Mouse (Mus musculus): ENCODE measurements around the gene Gpr4. TPM values are rescaled to one million over a fixed set of nuclear protein-coding genes. Genes with fewer than 3 reads are reported as not detected.

The Gpr4 gene
- polyA plus RNA-seq, 1 experiment from 2014 or later, result 1.8 TPM

GRCm38 (mm10) chr7:19222875-19223274, 10.5 kb downstream of the Gpr4 start:
- Histone ChIP-seq H3K27me3 (ENCODE audit: control insufficient read depth, insufficient read depth, low read length) (no peaks in the 10 kb centered on the region), H3K9ac (replicated peaks; ENCODE audit: low read length) (no peak overlapping the region), H3K4me2 (ENCODE audit: low read depth, low read length) (no peak overlapping the region), H3K36me3 (replicated peaks; ENCODE audit: control insufficient read depth, insufficient read depth, low read depth, low read length) (no peaks in the 10 kb centered on the region), H3K4me3 (ENCODE audit: low read depth, low read length) (no peak overlapping the region), H3K27ac (replicated peaks; ENCODE audit: low read depth, low read length) (no peak overlapping the region), H3K4me1 (ENCODE audit: control insufficient read depth, insufficient read depth, low read length) (no peaks in the 10 kb centered on the region), H3K9me3 (replicated peaks; ENCODE audit: control insufficient read depth, low read length) (no peaks in the 10 kb centered on the region)
- 92% methylated on average over 14 of the region's 14 CpGs for WGBS
- no peak for DNase-seq (ENCODE audit: low spot score)
- ATAC-seq (replicated peaks; ENCODE audit: insufficient number of reproducible peaks, low FRiP score, low TSS enrichment, low read depth), result no peak

DNA sequence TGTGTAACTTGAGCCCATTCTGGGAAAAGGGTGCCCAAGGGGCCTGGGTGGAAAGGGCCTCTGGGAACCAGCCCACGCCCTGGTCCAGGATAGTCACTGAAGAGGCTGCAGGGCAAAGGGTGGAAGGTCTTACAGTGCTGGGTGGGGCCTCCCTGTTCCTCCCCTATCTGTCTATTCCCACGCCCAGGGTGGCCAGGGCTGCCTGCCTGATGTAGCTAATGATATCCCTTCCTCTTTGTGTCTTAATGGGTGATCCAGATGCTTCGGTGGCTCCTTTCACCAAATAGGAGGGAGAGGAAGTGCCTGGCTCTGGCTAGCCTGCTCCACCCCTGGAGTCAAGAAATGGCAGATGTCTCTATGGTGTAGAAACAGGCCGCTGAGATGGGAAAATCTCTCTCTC, 12.6 kb downstream of the Gpr4 start:
- DNase-seq (ENCODE audit: low spot score), result no peak
- Histone ChIP-seq H3K27ac (replicated peaks; ENCODE audit: low read depth, low read length) (no peak overlapping the region), H3K4me3 (ENCODE audit: low read depth, low read length) (no peak overlapping the region), H3K9me3 (replicated peaks; ENCODE audit: control insufficient read depth, low read length) (no peaks in the 10 kb centered on the region), H3K9ac (replicated peaks; ENCODE audit: low read length) (no peak overlapping the region), H3K4me2 (ENCODE audit: low read depth, low read length) (no peak overlapping the region), H3K36me3 (replicated peaks; ENCODE audit: control insufficient read depth, insufficient read depth, low read depth, low read length) (no peaks in the 10 kb centered on the region), H3K27me3 (ENCODE audit: control insufficient read depth, insufficient read depth, low read length) (no peaks in the 10 kb centered on the region), H3K4me1 (ENCODE audit: control insufficient read depth, insufficient read depth, low read length) (no peaks in the 10 kb centered on the region)
- no peak for ATAC-seq (replicated peaks; ENCODE audit: insufficient number of reproducible peaks, low FRiP score, low TSS enrichment, low read depth)
- WGBS, result 80% methylated on average over 4 of the region's 4 CpGs

GRCm38 (mm10) chr7:19226817-19227797, 14.8 kb downstream of the Gpr4 start:
- H3K9me3 ChIP-seq (replicated peaks; ENCODE audit: control insufficient read depth, low read length), result no peaks in the 10 kb centered on the region
- no peaks in the 10 kb centered on the region for H3K36me3 ChIP-seq (replicated peaks; ENCODE audit: control insufficient read depth, insufficient read depth, low read depth, low read length)
- 20% methylated on average over 20 of the region's 20 CpGs for WGBS
- DNase-seq (ENCODE audit: low spot score), result peak; percentile 49
- H3K4me3 ChIP-seq (ENCODE audit: low read depth, low read length), result peak overlapping the region; percentile 65
- peak overlapping the region; percentile 22 for H3K27ac ChIP-seq (replicated peaks; ENCODE audit: low read depth, low read length)
- ATAC-seq (replicated peaks; ENCODE audit: insufficient number of reproducible peaks, low FRiP score, low TSS enrichment, low read depth), result peak; percentile 20
- H3K4me1 ChIP-seq (ENCODE audit: control insufficient read depth, insufficient read depth, low read length), result no peaks in the 10 kb centered on the region
- no peaks in the 10 kb centered on the region for H3K27me3 ChIP-seq (ENCODE audit: control insufficient read depth, insufficient read depth, low read length)
- H3K4me2 ChIP-seq (ENCODE audit: low read depth, low read length), result peak overlapping the region; percentile 54
- H3K9ac ChIP-seq (replicated peaks; ENCODE audit: low read length), result peak overlapping the region; percentile 54

GRCm38 (mm10) chr7:19227883-19228792, 15.8 kb downstream of the Gpr4 start, which contains the start of gene Opa3:
TSS of gene Opa3 (plus strand) at chr7:19228334.
- Histone ChIP-seq H3K9me3 (replicated peaks; ENCODE audit: control insufficient read depth, low read length) (no peaks in the 10 kb centered on the region), H3K4me2 (ENCODE audit: low read depth, low read length) (peak within 1 kb of the TSS; percentile 83), H3K9ac (replicated peaks; ENCODE audit: low read length) (peak within 1 kb of the TSS; percentile 77), H3K27ac (replicated peaks; ENCODE audit: low read depth, low read length) (peak within 1 kb of the TSS; percentile 96), H3K27me3 (ENCODE audit: control insufficient read depth, insufficient read depth, low read length) (no peaks in the 10 kb centered on the region), H3K36me3 (replicated peaks; ENCODE audit: control insufficient read depth, insufficient read depth, low read depth, low read length) (no peaks in the 10 kb centered on the region), H3K4me1 (ENCODE audit: control insufficient read depth, insufficient read depth, low read length) (no peaks in the 10 kb centered on the region), H3K4me3 (ENCODE audit: low read depth, low read length) (peak within 1 kb of the TSS; percentile 65)
- 0% methylated on average over 91 of the region's 91 CpGs for WGBS
- peak; percentile 95 for ATAC-seq (replicated peaks; ENCODE audit: insufficient number of reproducible peaks, low FRiP score, low TSS enrichment, low read depth)
- peak; percentile 100 for DNase-seq (ENCODE audit: low spot score)

DNA sequence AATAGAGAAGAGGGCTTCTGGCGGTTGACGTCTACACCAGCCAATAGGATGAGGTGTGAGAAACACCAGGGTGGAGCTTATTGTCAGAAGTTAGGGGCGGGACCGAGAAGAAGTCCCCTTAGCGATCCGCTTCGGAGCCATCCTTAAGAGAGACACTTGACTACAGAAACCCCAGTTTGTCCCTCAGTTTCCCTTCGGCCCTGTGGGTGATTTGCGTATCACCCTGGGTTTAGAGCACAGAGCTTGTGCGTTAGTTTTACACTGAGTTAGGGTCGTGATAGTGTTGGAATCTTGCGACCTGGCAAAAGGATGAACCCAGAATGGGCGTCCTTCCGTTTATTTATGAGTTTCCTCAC, 16.4 kb downstream of the Gpr4 start:
- Histone ChIP-seq H3K9ac (replicated peaks; ENCODE audit: low read length) (peak overlapping the region; percentile 73), H3K4me1 (ENCODE audit: control insufficient read depth, insufficient read depth, low read length) (no peaks in the 10 kb centered on the region), H3K27ac (replicated peaks; ENCODE audit: low read depth, low read length) (peak overlapping the region; percentile 41; the same call in 1 of the 2 replicates), H3K27me3 (ENCODE audit: control insufficient read depth, insufficient read depth, low read length) (no peaks in the 10 kb centered on the region), H3K4me2 (ENCODE audit: low read depth, low read length) (peak overlapping the region; percentile 83), H3K36me3 (replicated peaks; ENCODE audit: control insufficient read depth, insufficient read depth, low read depth, low read length) (no peaks in the 10 kb centered on the region), H3K9me3 (replicated peaks; ENCODE audit: control insufficient read depth, low read length) (no peaks in the 10 kb centered on the region), H3K4me3 (ENCODE audit: low read depth, low read length) (peak overlapping the region; percentile 65)
- ATAC-seq (replicated peaks; ENCODE audit: insufficient number of reproducible peaks, low FRiP score, low TSS enrichment, low read depth) (no peak), DNase-seq (ENCODE audit: low spot score) (no peak)
- under 1% methylated on average over 14 of the region's 14 CpGs for WGBS

- peak overlapping the region; percentile 65 for H3K4me3 ChIP-seq (ENCODE audit: low read depth, low read length)
- no peaks in the 10 kb centered on the region for H3K4me1 ChIP-seq (ENCODE audit: control insufficient read depth, insufficient read depth, low read length)
- WGBS, result 49% methylated on average over 5 of the region's 5 CpGs
- peak overlapping the region; percentile 83 for H3K4me2 ChIP-seq (ENCODE audit: low read depth, low read length)
- H3K9me3 ChIP-seq (replicated peaks; ENCODE audit: control insufficient read depth, low read length), result no peaks in the 10 kb centered on the region
- no peaks in the 10 kb centered on the region for H3K36me3 ChIP-seq (replicated peaks; ENCODE audit: control insufficient read depth, insufficient read depth, low read depth, low read length)
- ATAC-seq (replicated peaks; ENCODE audit: insufficient number of reproducible peaks, low FRiP score, low TSS enrichment, low read depth) (no peak), DNase-seq (ENCODE audit: low spot score) (no peak)
- peak overlapping the region; percentile 41; the same call in 1 of the 2 replicates for H3K27ac ChIP-seq (replicated peaks; ENCODE audit: low read depth, low read length)
- H3K27me3 ChIP-seq (ENCODE audit: control insufficient read depth, insufficient read depth, low read length), result no peaks in the 10 kb centered on the region
- peak overlapping the region; percentile 73 for H3K9ac ChIP-seq (replicated peaks; ENCODE audit: low read length)
Measured at GRCm38 (mm10) chr7:19229404-19229803, 17.1 kb downstream of the Gpr4 start.

- 100% methylated on average over 2 of the region's 2 CpGs for WGBS
- Histone ChIP-seq H3K4me1 (ENCODE audit: control insufficient read depth, insufficient read depth, low read length) (no peaks in the 10 kb centered on the region), H3K27me3 (ENCODE audit: control insufficient read depth, insufficient read depth, low read length) (no peaks in the 10 kb centered on the region), H3K4me2 (ENCODE audit: low read depth, low read length) (no peak overlapping the region), H3K4me3 (ENCODE audit: low read depth, low read length) (no peak overlapping the region), H3K9ac (replicated peaks; ENCODE audit: low read length) (0 out of 2 replicates have a peak overlapping the region, but pooled peaks have one; percentile 22), H3K36me3 (replicated peaks; ENCODE audit: control insufficient read depth, insufficient read depth, low read depth, low read length) (no peaks in the 10 kb centered on the region), H3K9me3 (replicated peaks; ENCODE audit: control insufficient read depth, low read length) (no peaks in the 10 kb centered on the region), H3K27ac (replicated peaks; ENCODE audit: low read depth, low read length) (no peak overlapping the region)
- no peak for ATAC-seq (replicated peaks; ENCODE audit: insufficient number of reproducible peaks, low FRiP score, low TSS enrichment, low read depth)
- DNase-seq (ENCODE audit: low spot score), result no peak
Measured at GRCm38 (mm10) chr7:19230041-19230580, 17.8 kb downstream of the Gpr4 start.
